9 mouse cellular contexts compared by ENCODE assay signal in the genomic region with DNA sequence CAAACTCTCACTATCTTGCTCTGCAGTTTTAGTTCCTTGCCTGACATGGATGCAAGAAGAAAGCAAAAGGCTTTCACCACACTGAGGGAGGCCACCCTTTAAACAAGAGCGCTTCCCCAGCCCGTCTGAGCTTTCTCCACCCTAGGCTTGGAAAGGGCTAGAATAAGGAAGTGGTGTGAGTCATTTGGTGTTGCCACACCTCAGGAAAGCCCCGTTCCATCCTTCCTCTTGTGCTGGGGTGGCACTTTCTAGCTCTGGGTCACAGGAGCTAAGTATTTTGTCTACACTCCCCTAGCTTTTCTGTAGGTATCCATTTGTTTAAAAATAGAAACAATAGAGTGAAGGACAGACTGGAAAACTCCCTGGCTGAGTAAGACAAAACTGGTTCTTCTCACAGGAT.
A peak's percentile ranks its signal among the peaks of the same experiment; 100 is the strongest.
DNase-seq lines count a peak whose midpoint lies in the region; ATAC-seq and TF ChIP-seq lines count a peak whose summit lies in the region.
"Had no signal": no experiment of that assay in that cellular context is flagged by ENCODE, and none has a peak within 500 bp of the region (broad histone marks: within the 10 kb centered on the region; RNA-seq: fewer than 3 reads in every experiment).

No protein-coding gene starts in this region.

- peaks cover 6% of the 10 kb centered on the region for H3K4me1 ChIP-seq in liver, adult 2 months (ENCODE audit: control insufficient read depth, insufficient read depth, low read length)
- no peaks in the 10 kb centered on the region for H3K4me1 ChIP-seq in liver, embryonic 12.5 days
- H3K4me1 ChIP-seq in lung, embryonic 14.5 days (ENCODE audit: insufficient read depth), result no peaks in the 10 kb centered on the region
- no peaks in the 10 kb centered on the region for H3K4me1 ChIP-seq in stomach, embryonic 16.5 days (ENCODE audit: control insufficient read depth, insufficient read depth, low read length)
- H3K4me1 ChIP-seq: limb, embryonic 12.5 days; neural tube, embryonic 13.5 days had no signal

- peak; percentile 40 for DNase-seq in liver, adult 2 months (ENCODE audit: extremely low read depth, low read depth, low spot score)
- peak; percentile 49 for DNase-seq in brain, adult 2 months (ENCODE audit: low read depth, low spot score)
- peak; percentile 13 for DNase-seq in lung, embryonic 14.5 days
- DNase-seq in layer of hippocampus, postnatal 10 days (ENCODE audit: low spot score in 2 of 2), result no peak
- DNase-seq in retina, embryonic 14.5 days (ENCODE audit: low spot score), result no peak

- H3K4me3 ChIP-seq in liver, adult 2 months (ENCODE audit: insufficient read depth, low read depth, low read length), result no peak overlapping the region
- H3K4me3 ChIP-seq in liver, embryonic 12.5 days, result no peak overlapping the region
- no peak overlapping the region for H3K4me3 ChIP-seq in lung, embryonic 14.5 days (ENCODE audit: low read depth, low read length)
- no peak overlapping the region for H3K4me3 ChIP-seq in stomach, embryonic 16.5 days (replicated peaks; ENCODE audit: low read length)
- H3K4me3 ChIP-seq: limb, embryonic 12.5 days; neural tube, embryonic 13.5 days had no signal

- H3K79me2 ChIP-seq in liver, adult 2 months (ENCODE audit: control insufficient read depth, insufficient read depth, low read length), result no peaks in the 10 kb centered on the region

- peaks cover 25% of the 10 kb centered on the region for H3K9me3 ChIP-seq in liver, embryonic 12.5 days (replicated peaks)
- peaks cover 6% of the 10 kb centered on the region; the same call in 1 of the 2 replicates for H3K9me3 ChIP-seq in lung, embryonic 14.5 days (ENCODE audit: low read depth, low read length)
- peaks cover 7% of the 10 kb centered on the region; the same call in 1 of the 2 replicates for H3K9me3 ChIP-seq in stomach, embryonic 16.5 days (replicated peaks; ENCODE audit: control insufficient read depth, low read length)

- WGBS in liver, adult 2 months, result 70% methylated on average over 3 of the region's 3 CpGs
- WGBS in liver, embryonic 12.5 days (ENCODE audit: insufficient replicate concordance), result 29% methylated on average over 3 of the region's 3 CpGs
- 74% methylated on average over 3 of the region's 3 CpGs for WGBS in lung, embryonic 14.5 days
- WGBS in stomach, embryonic 16.5 days, result 70% methylated on average over 3 of the region's 3 CpGs

- no peak for TF ChIP-seq POLR2A in liver, adult 2 months (IDR thresholded peaks at IDR 0.05; ENCODE audit: extremely low read depth, insufficient read depth, low read length)

- H3K9ac ChIP-seq in liver, adult 2 months (ENCODE audit: low read depth, low read length), result no peak overlapping the region
- H3K9ac ChIP-seq in liver, embryonic 12.5 days, result no peak overlapping the region
- H3K9ac ChIP-seq in lung, embryonic 14.5 days, result no peak overlapping the region
- H3K9ac ChIP-seq in stomach, embryonic 16.5 days (ENCODE audit: low read length), result no peak overlapping the region
- H3K9ac ChIP-seq: limb, embryonic 12.5 days; neural tube, embryonic 13.5 days had no signal

- no peak; the same call in 1 of the 2 replicates for ATAC-seq in liver, embryonic 12.5 days
- ATAC-seq in lung, embryonic 14.5 days (ENCODE audit: insufficient read depth), result no peak
- peak; percentile 73; the same call in 1 of the 2 replicates for ATAC-seq in stomach, embryonic 16.5 days (ENCODE audit: insufficient read depth, low FRiP score)

- no peak for TF ChIP-seq CTCF in liver, adult 2 months (IDR thresholded peaks at IDR 0.05; ENCODE audit: low read depth, low read length)
- no peak for TF ChIP-seq CTCF in lung, embryonic 14.5 days (IDR thresholded peaks at IDR 0.05; ENCODE audit: low read depth)

- H3K4me2 ChIP-seq in liver, embryonic 12.5 days, result no peak overlapping the region
- H3K4me2 ChIP-seq in lung, embryonic 14.5 days, result no peak overlapping the region
- H3K4me2 ChIP-seq in stomach, embryonic 16.5 days (ENCODE audit: low read depth, low read length), result no peak overlapping the region
- H3K4me2 ChIP-seq: limb, embryonic 12.5 days; neural tube, embryonic 13.5 days had no signal

- no peak overlapping the region for H3K27ac ChIP-seq in liver, adult 2 months (replicated peaks; ENCODE audit: insufficient read depth, low read depth, low read length)
- no peak overlapping the region for H3K27ac ChIP-seq in liver, embryonic 12.5 days
- no peak overlapping the region for H3K27ac ChIP-seq in lung, embryonic 14.5 days (ENCODE audit: low read depth)
- H3K27ac ChIP-seq in stomach, embryonic 16.5 days (ENCODE audit: low read length), result peak overlapping the region; percentile 25; the same call in 1 of the 2 replicates
- H3K27ac ChIP-seq: limb, embryonic 12.5 days; neural tube, embryonic 13.5 days had no signal

- no peaks in the 10 kb centered on the region for H3K36me3 ChIP-seq in liver, adult 2 months (ENCODE audit: control insufficient read depth, insufficient read depth, low read length)
- H3K36me3 ChIP-seq in liver, embryonic 12.5 days, result no peaks in the 10 kb centered on the region
- H3K36me3 ChIP-seq in lung, embryonic 14.5 days (ENCODE audit: insufficient read depth), result no peaks in the 10 kb centered on the region
- no peaks in the 10 kb centered on the region for H3K36me3 ChIP-seq in stomach, embryonic 16.5 days (ENCODE audit: control insufficient read depth, insufficient read depth, low read length)
- H3K36me3 ChIP-seq: limb, embryonic 12.5 days; neural tube, embryonic 13.5 days had no signal

- H3K27me3 ChIP-seq in liver, adult 2 months (ENCODE audit: control insufficient read depth, insufficient read depth, low read length), result no peaks in the 10 kb centered on the region
- no peaks in the 10 kb centered on the region for H3K27me3 ChIP-seq in liver, embryonic 12.5 days (replicated peaks)
- no peaks in the 10 kb centered on the region for H3K27me3 ChIP-seq in lung, embryonic 14.5 days (ENCODE audit: insufficient read depth, low read length)
- no peaks in the 10 kb centered on the region for H3K27me3 ChIP-seq in stomach, embryonic 16.5 days (ENCODE audit: control insufficient read depth, insufficient read depth, low read length)
- H3K27me3 ChIP-seq: limb, embryonic 12.5 days; neural tube, embryonic 13.5 days had no signal

Comparison
In these comparisons a context has a peak if more than half of its experiments do, and no peak if none do; other contexts are left out.
1. DNase-seq: peak in liver, adult 2 months (single experiment), brain, adult 2 months (single experiment) and lung, embryonic 14.5 days (single experiment); none in layer of hippocampus, postnatal 10 days (0 of 2) and retina, embryonic 14.5 days (single experiment).